Mouse (Mus musculus) CH12.LX (cell line): ENCODE measurements at regions not wholly inside any gene's neighbourhood (a gene's known extent, or its start where the extent isn't known, plus 50 kb on each side); places are given as distances from the start of the nearest gene placed in this dataset.

Experiments used
- DNase-seq: peaks from one replicate; pipeline ENCODE4 v3.0.0-alpha.2; 2013; ENCODE audit errors: extremely low read depth
- H3K27ac ChIP-seq: 2 replicates; pipeline ENCODE4 v1.5.1; 2012; ENCODE audit warnings: low read depth, mild to moderate bottlenecking, control low read depth, moderate library complexity; ENCODE audit not compliant: insufficient read depth
- H3K27me3 ChIP-seq: replicated peaks from 2 replicates; pipeline ENCODE3; 2012; ENCODE audit warnings: inconsistent platforms
- H3K36me3 ChIP-seq, 2 experiments: replicated peaks in 1 of 2; 2 replicates each; pipeline versions ENCODE3 to v1.6.1; 2012; ENCODE audit warnings: inconsistent platforms in 1 of 2, low read length in 1 of 2, mild to moderate bottlenecking in 1 of 2, mixed read lengths in 1 of 2, moderate library complexity in 1 of 2; ENCODE audit not compliant: control insufficient read depth in 1 of 2, insufficient read depth in 1 of 2
- H3K4me1 ChIP-seq, 2 experiments: 2 replicates each; pipeline ENCODE4 v1.6.1; 2012; ENCODE audit warnings: inconsistent platforms in 1 of 2, moderate library complexity in 1 of 2; ENCODE audit not compliant: insufficient read depth in 2 of 2, control insufficient read depth in 1 of 2
- H3K4me2 ChIP-seq: 2 replicates; pipeline ENCODE4 v1.6.1; 2012; ENCODE audit warnings: low read depth, mild to moderate bottlenecking, control low read depth; ENCODE audit not compliant: poor library complexity, insufficient read depth, severe bottlenecking
- H3K4me3 ChIP-seq, 3 experiments: fragments of 150-350 bp in 1 of 3; sonication (generic) in 1 of 3; replicated peaks in 1 of 3; 2 replicates each; pipeline versions ENCODE3 to v1.5.1; 2011 to 2012; ENCODE audit warnings: low read depth in 2 of 3, low read length in 2 of 3, mild to moderate bottlenecking in 2 of 3, moderate library complexity in 2 of 3, control low read depth in 1 of 3, improper control_type of control experiment in 1 of 3, inconsistent platforms in 1 of 3, mixed read lengths in 1 of 3; ENCODE audit not compliant: poor library complexity in 1 of 3
- H3K79me2 ChIP-seq: replicated peaks from 2 replicates; pipeline ENCODE4 v1.6.1; 2012; ENCODE audit warnings: mild to moderate bottlenecking, moderate library complexity; ENCODE audit not compliant: control insufficient read depth, poor library complexity, insufficient read depth, severe bottlenecking; ENCODE audit errors: extremely low read depth
- H3K9ac ChIP-seq: 2 replicates; pipeline ENCODE4 v1.6.1; 2012; ENCODE audit warnings: low read depth, mild to moderate bottlenecking, control low read depth, moderate library complexity; ENCODE audit not compliant: insufficient read depth
- H3K9me3 ChIP-seq: replicated peaks from 2 replicates; pipeline ENCODE3; 2012; ENCODE audit warnings: low read length, inconsistent platforms, mixed read lengths
- E2F4 ChIP-seq: IDR thresholded peaks from 2 replicates; pipeline ENCODE4 v1.6.1; 2011; ENCODE audit warnings: low read depth, low read length, improper control_type of control experiment; ENCODE audit not compliant: insufficient replicate concordance
- GABPA ChIP-seq: IDR thresholded peaks from 2 replicates; pipeline ENCODE4 v1.6.1; 2012; ENCODE audit warnings: low read depth, low read length, improper control_type of control experiment, inconsistent platforms; ENCODE audit not compliant: insufficient replicate concordance
- HCFC1 ChIP-seq: IDR thresholded peaks from 2 replicates; pipeline ENCODE4 v1.6.1; 2012; ENCODE audit warnings: low read depth, mild to moderate bottlenecking, inconsistent platforms, low read length, improper control_type of control experiment
- JUN ChIP-seq: IDR thresholded peaks from 2 replicates; pipeline ENCODE4 v1.6.1; 2011; ENCODE audit warnings: low read depth, mild to moderate bottlenecking, low read length, improper control_type of control experiment, moderate library complexity; ENCODE audit not compliant: insufficient read depth
- NELFE ChIP-seq: IDR thresholded peaks from 2 replicates; pipeline ENCODE4 v1.6.1; 2011; ENCODE audit warnings: low read depth, low read length, improper control_type of control experiment
- NRF1 ChIP-seq: IDR thresholded peaks from 2 replicates; pipeline ENCODE4 v1.6.1; 2014; ENCODE audit warnings: low read depth, mild to moderate bottlenecking, inconsistent platforms, low read length, improper control_type of control experiment, moderate library complexity
- POLR2A ChIP-seq: IDR thresholded peaks from 2 replicates; pipeline ENCODE4 v1.6.1; 2011; ENCODE audit warnings: low read depth, mild to moderate bottlenecking, improper control_type of control experiment, low read length
- POLR2AphosphoS2 ChIP-seq: IDR thresholded peaks from 2 replicates; pipeline ENCODE4 v1.6.1; 2011; ENCODE audit warnings: low read depth, low read length, improper control_type of control experiment
- RCOR1 ChIP-seq: conservative IDR thresholded peaks from 2 replicates; pipeline ENCODE4 v1.6.1; 2012; ENCODE audit warnings: low read depth, mild to moderate bottlenecking, inconsistent platforms, low read length, improper control_type of control experiment
- SMC3 ChIP-seq: IDR thresholded peaks from 2 replicates; pipeline ENCODE4 v1.6.1; 2011; ENCODE audit warnings: low read depth, low read length, improper control_type of control experiment
- TCF12 ChIP-seq: IDR thresholded peaks from 2 replicates; pipeline ENCODE4 v1.6.1; 2014; ENCODE audit warnings: low read depth, mild to moderate bottlenecking, inconsistent platforms, low read length, improper control_type of control experiment
- ZC3H11A ChIP-seq: IDR thresholded peaks from 2 replicates; pipeline ENCODE4 v1.6.1; 2012; ENCODE audit warnings: low read depth, mild to moderate bottlenecking, inconsistent platforms, low read length, improper control_type of control experiment
- ZKSCAN1 ChIP-seq: IDR thresholded peaks from 2 replicates; pipeline ENCODE4 v1.6.1; 2012; ENCODE audit warnings: low read depth, inconsistent platforms, low read length, improper control_type of control experiment, borderline replicate concordance
- dilution Hi-C: fragments of 300-500 bp; cut with MboI; formaldehyde crosslinking; loops from 2 replicates; pipeline ENCODE4 v1.14.3; 2020; ENCODE audit warnings: low sequenced_read_pairs; ENCODE audit not compliant: extremely low pct_unique_long_range_greater_than_20kb, extremely low pct_ligation_motif_present
- in situ Hi-C: fragments of 300-500 bp; cut with MboI; formaldehyde crosslinking; loops from 3 replicates; pipeline ENCODE4 v1.14.3; 2019; ENCODE audit warnings: low sequenced_read_pairs, low pct_ligation_motif_present, low pct_unique_long_range_greater_than_20kb, mixed read lengths

- Histone ChIP-seq H3K9ac (no peak overlapping the region), H3K4me2 (no peak overlapping the region), H3K9me3 (no peaks in the 10 kb centered on the region), H3K4me1 (peaks cover 17 to 98% of the 10 kb centered on the region in 2 experiments), H3K27ac (no peak overlapping the region), H3K4me3 (no peak overlapping the region), H3K79me2 (peaks cover 6% of the 10 kb centered on the region; the same call in 1 of the 2 replicates), H3K36me3 (peaks cover 76 to 97% of the 10 kb centered on the region in 2 experiments), H3K27me3 (no peaks in the 10 kb centered on the region)
- DNase-seq: no peak
- TF ChIP-seq ZC3H11A: no peak
- TF ChIP-seq POLR2A: no peak
- no peak for TF ChIP-seq HCFC1
- TF ChIP-seq NELFE: no peak
- no peak for TF ChIP-seq POLR2AphosphoS2
- TF ChIP-seq JUN: no peak
- no peak for TF ChIP-seq GABPA
- TF ChIP-seq NRF1: no peak
- no peak for TF ChIP-seq SMC3
- no peak for TF ChIP-seq TCF12
- in situ Hi-C loops (no loop called here), dilution Hi-C loops (no loop called here)
Measured at GRCm38 (mm10) chr6:31081988-31082387, 123.1 kb upstream of the Klf14 start.

GRCm38 (mm10) chr6:31082613-31083470 is 124.0 kb upstream of the Klf14 start:
- dilution Hi-C loops (no loop called here), in situ Hi-C loops (no loop called here)
- TF ChIP-seq NRF1: no peak
- TF ChIP-seq ZC3H11A: no peak
- no peak for TF ChIP-seq ZKSCAN1
- no peak for TF ChIP-seq RCOR1
- TF ChIP-seq E2F4: no peak
- H3K4me2 ChIP-seq: no peak overlapping the region
- H3K36me3 ChIP-seq: peaks cover 74 to 98% of the 10 kb centered on the region in 2 experiments
- H3K4me1 ChIP-seq: peaks cover 8 to 98% of the 10 kb centered on the region in 2 experiments
- no peak overlapping the region for H3K27ac ChIP-seq
- H3K4me3 ChIP-seq: no peak overlapping the region
- DNase-seq: no peak
- no peaks in the 10 kb centered on the region for H3K9me3 ChIP-seq
- H3K27me3 ChIP-seq: no peaks in the 10 kb centered on the region
- peaks cover 11% of the 10 kb centered on the region; the same call in 1 of the 2 replicates for H3K79me2 ChIP-seq
- H3K9ac ChIP-seq: no peak overlapping the region
